In the genomic region with DNA sequence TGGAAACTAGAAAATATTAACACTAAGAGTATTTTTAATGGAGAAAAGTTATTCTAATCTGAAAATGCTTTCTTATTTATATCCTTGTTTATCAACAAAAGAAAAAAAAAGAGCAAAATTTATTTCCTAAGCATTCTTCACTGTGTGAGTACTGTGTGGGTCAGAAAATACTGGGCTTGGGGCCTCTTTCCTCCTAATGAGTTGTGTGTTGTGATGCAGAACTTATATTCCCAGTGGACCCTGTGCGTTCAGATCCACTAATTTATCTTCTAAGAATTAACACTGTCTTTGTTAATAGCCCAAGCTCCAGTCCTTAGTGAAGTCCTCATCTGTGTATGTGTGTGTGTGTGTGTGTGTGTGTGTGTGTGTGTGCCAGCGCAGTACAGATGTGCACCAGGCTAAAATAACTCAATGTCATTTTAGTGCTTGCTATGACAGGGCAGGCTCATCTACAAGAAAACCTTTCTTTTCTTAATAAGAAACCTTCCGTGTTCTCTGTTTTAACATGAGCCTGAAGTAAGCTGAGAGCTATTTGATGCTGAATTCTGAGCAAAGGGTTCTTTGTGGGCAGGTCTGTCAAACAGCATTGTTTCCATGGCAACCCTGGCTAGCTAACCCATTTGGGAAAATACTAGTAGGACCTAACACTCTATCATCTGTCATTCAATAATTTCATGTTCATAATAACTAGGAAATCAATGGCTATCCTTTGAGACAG, we compare ENCODE assay signal across 13 mouse cellular contexts.
A peak's percentile ranks its signal among the peaks of the same experiment; 100 is the strongest.
DNase-seq lines count a peak whose midpoint lies in the region; ATAC-seq and TF ChIP-seq lines count a peak whose summit lies in the region.
"Had no signal": no experiment of that assay in that cellular context is flagged by ENCODE, and none has a peak within 500 bp of the region (broad histone marks: within the 10 kb centered on the region; RNA-seq: fewer than 3 reads in every experiment).

No protein-coding gene starts in this region.

- no peaks in the 10 kb centered on the region for H3K27me3 ChIP-seq in hindbrain, embryonic 12.5 days
- H3K27me3 ChIP-seq in limb, embryonic 14.5 days (ENCODE audit: control insufficient read depth, insufficient read depth, low read length), result no peaks in the 10 kb centered on the region
- H3K27me3 ChIP-seq: Patski had no signal

- H3K4me1 ChIP-seq in hindbrain, embryonic 12.5 days, result peaks cover 9% of the 10 kb centered on the region
- H3K4me1 ChIP-seq in limb, embryonic 14.5 days (ENCODE audit: control insufficient read depth, insufficient read depth, low read length), result no peaks in the 10 kb centered on the region

- H3K9ac ChIP-seq in hindbrain, embryonic 12.5 days, result no peak overlapping the region
- H3K9ac ChIP-seq in limb, embryonic 14.5 days (ENCODE audit: low read depth, low read length, severe bottlenecking), result no peak overlapping the region

- WGBS in hindbrain, embryonic 12.5 days, result 61% methylated on average over 3 of the region's 3 CpGs
- 69% methylated on average over 3 of the region's 3 CpGs for WGBS in limb, embryonic 14.5 days

- TF ChIP-seq POLR2A in limb, embryonic 14.5 days (IDR thresholded peaks at IDR 0.05; ENCODE audit: borderline replicate concordance, extremely low read depth, insufficient read depth, insufficient read length), result no peak

- H3K36me3 ChIP-seq in hindbrain, embryonic 12.5 days, result no peaks in the 10 kb centered on the region
- H3K36me3 ChIP-seq in limb, embryonic 14.5 days (ENCODE audit: control insufficient read depth, insufficient read depth, low read length), result no peaks in the 10 kb centered on the region

- no peak for DNase-seq in frontal cortex, postnatal 10 days (ENCODE audit: low spot score in 2 of 2)
- peak; percentile 69 for DNase-seq in brain, embryonic 18.5 days (ENCODE audit: low read depth, low spot score)
- DNase-seq in limb, embryonic 14.5 days (ENCODE audit: low spot score), result peak; percentile 34
- no peak for DNase-seq in kidney, postnatal 36 days
- DNase-seq in adrenal gland, adult 18-20 months (ENCODE audit: low spot score in 2 of 2), result no peak
- no peak for DNase-seq in liver
- DNase-seq: adrenal gland, postnatal 36 days had no signal

- H3K4me3 ChIP-seq in hindbrain, embryonic 12.5 days, result no peak overlapping the region
- no peak overlapping the region for H3K4me3 ChIP-seq in limb, embryonic 14.5 days (replicated peaks; ENCODE audit: low read length)

- ATAC-seq in frontal cortex, adult (ENCODE audit: low TSS enrichment), result peak; percentile 74
- peak; percentile 75 for ATAC-seq in hindbrain, embryonic 12.5 days (ENCODE audit: low FRiP score)
- ATAC-seq in limb, embryonic 14.5 days (ENCODE audit: low FRiP score, low read depth), result no peak; the same call in 1 of the 2 replicates
- ATAC-seq: Patski had no signal

- no peak overlapping the region for H3K4me2 ChIP-seq in hindbrain, embryonic 12.5 days (replicated peaks)
- H3K4me2 ChIP-seq in limb, embryonic 14.5 days (replicated peaks; ENCODE audit: low read depth, low read length, severe bottlenecking), result no peak overlapping the region
- H3K4me2 ChIP-seq: liver, embryonic 11.5 days had no signal

- no peaks in the 10 kb centered on the region for H3K9me3 ChIP-seq in hindbrain, embryonic 12.5 days (replicated peaks)
- H3K9me3 ChIP-seq in limb, embryonic 14.5 days (ENCODE audit: control insufficient read depth, low read length), result no peaks in the 10 kb centered on the region

- peak overlapping the region; percentile 71 for H3K27ac ChIP-seq in hindbrain, embryonic 12.5 days
- no peak overlapping the region for H3K27ac ChIP-seq in limb, embryonic 14.5 days (replicated peaks; ENCODE audit: low read depth, low read length)
- H3K27ac ChIP-seq: kidney, postnatal 0 days; macrophage had no signal

Comparison
In these comparisons a context has a peak if more than half of its experiments do, and no peak if none do; other contexts are left out.
1. DNase-seq: peak in brain, embryonic 18.5 days (single experiment) and limb, embryonic 14.5 days (single experiment); none in frontal cortex, postnatal 10 days (0 of 2), kidney, postnatal 36 days (0 of 2), adrenal gland, adult 18-20 months (0 of 2) and liver (single experiment).